Mouse (Mus musculus): ENCODE measurements around the gene Glmp. TPM values are rescaled to one million over a fixed set of nuclear protein-coding genes. Genes with fewer than 3 reads are reported as not detected.
"Not testable (repeated sequence)": the region's sequence is repeated elsewhere in the genome, so short reads cannot be mapped to it uniquely, and the experiment has no call there.

The Glmp gene
- total RNA-seq, 2 experiments from 2014 or later = 144 to 149 TPM

DNA sequence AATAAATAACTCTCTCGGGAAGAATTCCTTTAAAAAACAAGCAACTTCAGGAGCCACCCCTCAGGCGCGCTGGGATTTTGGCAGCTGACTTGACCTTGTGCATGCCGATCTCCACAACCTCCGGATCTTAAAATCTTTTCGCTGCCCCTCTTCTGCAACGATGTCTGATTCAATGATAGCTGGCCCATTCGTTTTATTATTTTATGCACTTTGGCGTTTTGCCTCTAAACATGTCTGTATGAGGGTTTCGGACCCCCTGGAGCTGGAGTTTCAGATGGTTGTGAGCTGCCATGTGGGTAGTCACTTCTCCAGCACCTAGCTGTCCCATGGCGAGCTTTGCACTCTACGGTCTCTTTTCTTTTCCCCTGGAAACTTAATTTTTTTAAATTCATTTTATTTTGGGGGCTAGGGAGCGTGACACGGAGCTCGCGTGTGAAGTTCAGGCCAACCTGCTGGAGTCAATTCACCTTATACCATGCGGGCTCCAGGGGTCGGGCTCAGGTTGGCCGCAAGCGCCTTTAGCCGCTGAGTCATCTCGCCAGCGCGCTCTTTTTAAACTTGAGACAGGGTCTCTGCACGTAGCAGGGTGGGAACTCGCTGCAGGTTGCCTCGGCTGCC, 10.7 kb downstream of the Glmp start:
- peak; percentile 60 for DNase-seq

DNA sequence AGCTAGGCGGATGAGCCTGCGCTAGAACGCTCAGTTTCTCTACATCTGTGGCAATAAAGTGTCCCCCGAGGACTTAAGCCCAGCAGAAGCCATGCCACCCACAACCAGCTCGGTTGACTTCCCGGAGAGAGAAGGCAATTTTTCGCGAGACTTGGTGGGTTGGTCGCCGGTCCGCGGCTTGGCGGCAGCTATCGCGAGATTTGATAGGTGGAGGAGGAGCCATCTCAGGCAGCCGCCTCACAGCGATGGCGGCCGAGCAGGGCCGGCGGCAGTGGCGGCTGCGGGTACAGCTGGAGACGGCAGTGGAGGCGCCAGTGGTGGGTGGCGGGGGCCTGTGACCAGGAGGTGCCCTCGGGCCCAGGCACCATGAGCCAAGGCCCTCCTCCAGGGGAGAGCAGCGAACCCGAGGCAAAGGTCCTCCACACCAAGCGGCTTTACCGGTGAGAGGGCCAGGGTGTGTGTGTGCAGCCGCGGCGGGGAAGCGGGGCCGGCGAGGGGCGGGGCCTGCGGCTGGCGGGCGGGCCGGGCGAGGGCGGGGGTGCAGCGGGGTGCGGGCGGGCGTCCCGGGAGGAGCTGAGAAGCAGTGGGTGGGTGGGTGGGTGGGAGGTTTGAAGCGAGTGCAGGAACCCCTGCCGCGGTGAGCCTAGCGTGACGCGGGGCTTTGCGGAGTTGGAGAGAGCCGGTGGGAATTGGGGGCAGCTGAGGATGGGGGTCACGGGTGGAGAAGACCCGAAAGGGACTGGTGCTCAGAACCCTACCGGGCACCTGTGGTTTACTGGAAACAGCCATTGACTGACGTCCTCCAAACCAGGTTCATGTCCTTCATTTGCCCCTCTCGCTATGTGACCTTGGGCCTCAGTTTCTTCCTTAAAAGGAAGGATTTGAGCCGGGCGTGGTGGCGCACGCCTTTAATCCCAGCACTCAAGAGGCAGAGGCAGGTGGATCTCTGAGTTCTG, 11.5 kb downstream of the Glmp start, which contains the start of the genes Tmem79 and Smg5:
Tmem79 (minus strand) TSS at position 91 of the 956 bp plus-strand sequence.
Smg5 (plus strand) TSS at position 203 of the 956 bp plus-strand sequence.
- DNase-seq = peak; percentile 96

DNA sequence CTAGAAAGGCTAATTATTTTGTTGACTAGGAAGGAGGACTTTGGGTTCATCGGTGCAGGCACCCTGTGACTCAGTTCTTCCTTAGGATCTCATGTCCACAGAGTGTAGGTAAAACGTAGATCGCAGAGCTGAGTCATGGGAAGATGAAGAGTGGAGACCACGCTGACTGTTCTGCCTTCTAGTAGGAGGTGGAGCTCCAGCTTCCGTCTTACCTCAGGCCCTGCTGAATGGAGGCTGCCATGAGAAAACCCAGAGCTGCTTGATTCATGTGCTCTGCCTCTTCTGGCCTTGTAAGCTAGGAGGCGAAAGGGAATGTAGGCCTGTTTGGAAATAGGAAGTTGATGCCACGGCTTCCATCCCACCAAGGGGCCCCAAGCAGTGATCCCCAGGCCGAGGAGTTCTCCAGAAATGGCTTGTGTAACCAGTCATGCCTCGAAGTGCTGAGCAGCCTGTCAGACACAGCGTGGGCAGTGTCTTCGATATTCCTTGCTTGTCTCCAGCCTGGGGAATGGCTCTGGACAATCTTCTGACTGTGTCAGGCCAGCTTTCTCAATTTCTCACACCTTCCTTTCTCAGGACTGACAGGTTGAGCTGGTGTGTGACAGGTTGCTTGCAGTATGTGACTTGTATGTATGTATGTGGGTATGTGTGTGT, 12.7 kb downstream of the Glmp start:
- no peak for DNase-seq

DNA sequence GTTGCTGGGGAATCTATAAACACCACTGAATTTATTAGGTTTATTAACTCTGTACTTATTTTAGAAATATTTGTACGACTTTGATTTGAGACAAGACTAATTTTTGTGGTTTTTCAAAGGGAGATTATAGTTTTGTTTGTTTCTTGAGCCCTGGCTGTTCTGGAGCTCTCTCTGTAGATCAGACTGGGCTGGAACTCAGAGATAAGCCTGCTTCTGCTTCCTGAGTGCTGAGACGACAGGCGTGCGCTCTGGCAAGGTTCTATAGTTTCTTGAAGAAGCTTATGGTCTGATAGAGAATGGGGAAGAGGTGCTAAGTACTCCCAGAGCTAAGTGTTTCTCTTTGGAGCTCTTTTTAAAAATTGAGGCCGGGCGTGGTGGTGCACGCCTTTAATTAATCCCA, 13.5 kb downstream of the Glmp start:
- DNase-seq = no peak

DNA sequence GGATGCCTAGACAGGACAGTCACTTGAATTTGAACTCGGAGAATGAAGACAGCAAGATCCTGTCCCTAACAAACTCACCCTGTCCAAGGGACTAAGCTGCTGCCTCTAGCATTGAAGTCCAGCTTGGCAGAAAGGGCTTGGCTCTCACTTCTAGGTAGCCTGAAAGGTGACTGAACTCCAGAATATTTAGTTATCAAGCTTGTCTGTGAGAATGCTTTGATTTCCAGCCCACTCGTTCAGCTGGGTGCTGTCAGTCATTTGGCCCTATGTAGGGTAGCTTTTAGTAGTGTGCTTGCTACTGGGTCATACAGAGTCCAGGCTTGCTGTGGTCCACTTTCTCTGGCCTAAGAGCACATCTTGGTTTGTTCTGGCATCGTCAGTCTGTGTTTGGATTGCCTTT, 14.2 kb downstream of the Glmp start:
- DNase-seq = no peak

DNA sequence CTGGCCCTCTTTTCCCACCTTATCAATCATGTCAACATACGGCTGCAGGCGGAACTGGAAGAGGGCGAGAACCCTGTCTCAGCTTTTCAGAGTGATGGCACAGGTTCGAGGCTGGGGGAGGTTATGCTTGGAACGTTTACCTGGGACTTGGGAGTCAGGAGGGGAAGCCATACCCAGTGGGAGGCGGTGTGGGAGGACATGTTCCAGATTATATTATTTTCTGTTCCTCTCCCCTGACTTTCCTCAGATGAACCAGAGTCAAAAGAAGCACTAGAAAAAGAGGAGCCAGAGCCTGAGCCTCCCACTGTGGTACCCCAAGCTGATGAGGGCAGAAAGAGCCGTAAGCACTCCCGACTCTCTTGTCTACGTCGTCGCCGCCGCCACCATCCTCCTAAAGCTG, 25.9 kb downstream of the Glmp start:
- no peak for DNase-seq

DNA sequence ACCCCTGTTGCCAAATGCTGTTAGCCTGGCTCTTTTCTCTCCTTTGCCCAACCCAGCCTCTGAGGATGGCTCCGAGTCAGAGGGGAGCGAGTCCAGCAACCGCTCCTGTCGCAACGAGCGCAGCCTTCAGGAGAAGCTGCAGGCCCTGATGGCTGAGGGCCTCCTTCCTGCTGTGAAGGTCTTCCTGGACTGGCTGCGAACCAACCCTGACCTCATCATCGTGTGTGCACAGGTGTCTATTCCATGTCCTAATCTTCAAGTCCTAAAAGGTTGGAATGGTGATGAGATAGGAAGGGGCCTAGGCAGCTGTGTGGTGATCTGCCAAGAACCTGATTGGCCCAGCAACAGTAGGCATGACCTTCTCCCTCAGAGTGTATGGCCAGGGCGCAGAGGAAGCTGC, 28.1 kb downstream of the Glmp start:
- no peak for DNase-seq

DNA sequence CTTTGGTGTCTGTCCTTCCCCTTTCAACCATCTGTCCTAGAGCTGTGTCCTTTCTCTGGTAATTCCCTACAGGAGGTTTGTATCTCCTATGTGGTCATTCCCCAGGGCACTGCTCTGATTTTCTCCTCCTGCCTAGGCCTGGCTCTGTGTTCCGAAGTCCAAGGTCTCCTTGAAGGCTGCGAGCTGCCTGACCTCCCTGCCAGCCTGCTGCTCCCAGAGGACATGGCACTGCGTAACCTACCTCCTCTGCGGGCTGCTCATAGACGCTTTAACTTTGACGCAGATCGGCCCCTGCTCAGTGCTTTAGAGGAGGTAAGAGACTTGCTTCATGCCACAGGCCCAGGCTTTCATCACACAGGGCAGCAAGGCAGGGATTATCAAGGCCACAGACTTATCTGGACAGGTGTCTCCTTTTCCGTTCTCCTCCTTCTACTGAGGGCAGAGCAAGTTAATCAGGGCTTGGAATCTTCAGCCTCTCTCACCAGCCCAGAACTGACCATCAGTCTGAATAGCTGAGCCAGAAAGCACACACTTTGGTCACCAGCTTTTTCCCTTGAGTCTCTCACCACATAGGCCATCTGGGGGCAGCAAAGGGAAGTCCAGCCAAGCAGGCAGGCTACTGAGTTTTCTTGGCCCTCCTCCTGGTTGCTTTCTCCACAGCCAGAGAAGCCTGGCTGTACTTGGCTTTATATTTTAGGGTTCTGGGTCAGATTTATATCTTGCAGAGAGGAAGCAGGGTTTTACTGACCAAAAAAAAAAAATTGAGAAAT, 29.8 kb downstream of the Glmp start:
- peak; percentile 79 for DNase-seq

DNA sequence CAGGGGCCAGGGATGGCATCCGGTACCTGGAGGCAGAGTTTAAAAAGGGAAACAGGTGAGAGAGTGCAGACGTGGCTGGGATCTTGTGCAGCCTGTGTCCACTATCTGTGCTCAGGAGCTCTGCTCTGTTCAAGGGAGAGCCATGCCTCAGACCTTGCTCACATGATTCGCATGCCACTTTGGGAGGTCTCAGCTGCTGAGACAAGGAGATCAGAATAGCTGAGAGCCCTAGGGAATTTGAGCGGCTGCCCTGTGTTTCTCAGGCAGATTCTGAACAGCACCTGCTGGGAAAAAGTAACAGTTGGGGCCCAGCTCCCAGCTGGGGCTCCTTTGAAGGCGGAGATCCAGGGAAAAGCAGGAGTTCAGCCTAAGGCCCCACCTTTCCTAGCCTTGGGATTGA, 34.8 kb downstream of the Glmp start:
- DNase-seq = no peak

DNA sequence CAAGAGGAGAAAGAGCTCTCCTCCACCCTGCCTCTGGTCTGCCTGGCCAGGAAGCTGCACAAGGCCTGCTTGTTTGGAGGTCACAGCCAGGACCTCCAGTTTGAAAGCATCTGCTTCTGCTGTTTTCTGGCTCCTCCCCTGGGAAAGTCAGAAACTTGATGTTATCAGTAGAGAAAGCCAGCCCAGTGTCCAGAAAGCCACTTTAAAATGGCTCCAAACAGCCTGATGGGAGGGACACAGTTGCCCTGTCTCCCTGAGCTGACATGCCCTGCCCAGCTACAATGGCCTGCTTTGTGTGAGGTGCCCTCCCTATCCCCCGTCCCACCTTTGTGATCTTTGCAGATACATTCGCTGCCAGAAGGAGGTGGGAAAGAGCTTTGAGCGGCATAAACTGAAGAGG, 35.2 kb downstream of the Glmp start:
- DNase-seq = no peak

DNA sequence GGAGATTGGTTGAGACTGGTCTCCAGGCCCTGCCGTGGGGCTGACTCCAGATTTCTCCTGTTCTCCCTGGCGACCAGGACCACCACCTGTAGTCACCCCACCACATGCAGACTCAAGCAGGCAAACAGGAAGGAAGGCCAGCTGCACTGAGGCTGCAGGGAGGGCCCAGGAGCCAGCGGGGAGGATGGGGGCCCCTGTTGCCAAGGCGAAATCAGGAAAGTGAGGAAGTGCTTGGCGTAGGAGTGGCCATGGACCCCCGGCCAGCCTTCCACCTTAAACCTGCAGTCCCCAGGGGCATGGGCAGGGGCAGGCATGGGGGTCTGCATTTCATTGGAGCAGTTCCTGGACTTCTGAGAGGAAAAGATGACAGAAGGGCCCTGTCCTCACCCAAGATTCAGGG, 36.3 kb downstream of the Glmp start:
- DNase-seq = no peak

DNA sequence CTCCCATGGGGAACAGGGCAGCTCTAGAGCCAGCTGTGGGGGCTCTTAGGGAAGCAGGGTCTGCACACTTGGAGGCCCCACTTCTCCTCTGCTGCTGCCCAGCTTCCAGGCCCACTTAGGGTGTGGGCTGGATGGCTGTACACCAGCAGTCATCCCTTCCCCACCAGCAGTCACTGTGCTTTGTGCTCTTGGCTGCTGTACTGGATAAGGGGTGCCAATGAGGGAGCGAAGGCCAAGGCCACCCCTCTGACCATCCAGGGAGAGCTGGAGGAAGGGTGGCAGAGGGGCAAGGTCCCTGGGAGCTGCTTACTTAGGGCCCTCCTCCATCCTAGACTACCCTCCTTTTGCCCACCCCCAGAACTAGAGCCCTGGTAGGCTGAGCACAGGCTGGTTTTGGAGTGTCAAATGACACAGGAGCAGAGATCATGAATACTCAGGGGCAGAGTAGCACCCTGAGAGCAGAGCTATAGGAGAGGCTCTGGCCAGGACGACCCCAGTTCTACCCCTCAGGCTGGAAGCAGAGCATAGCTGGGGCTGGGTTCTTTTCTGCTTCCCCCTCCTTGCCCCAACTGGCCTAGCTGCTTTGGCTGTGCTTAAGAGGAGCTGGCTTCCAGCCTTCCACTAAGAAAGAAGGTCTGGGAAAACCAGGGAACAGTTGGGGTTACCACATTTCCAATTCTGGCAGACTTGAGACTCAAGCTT, 36.9 kb downstream of the Glmp start:
- no peak for DNase-seq

DNA sequence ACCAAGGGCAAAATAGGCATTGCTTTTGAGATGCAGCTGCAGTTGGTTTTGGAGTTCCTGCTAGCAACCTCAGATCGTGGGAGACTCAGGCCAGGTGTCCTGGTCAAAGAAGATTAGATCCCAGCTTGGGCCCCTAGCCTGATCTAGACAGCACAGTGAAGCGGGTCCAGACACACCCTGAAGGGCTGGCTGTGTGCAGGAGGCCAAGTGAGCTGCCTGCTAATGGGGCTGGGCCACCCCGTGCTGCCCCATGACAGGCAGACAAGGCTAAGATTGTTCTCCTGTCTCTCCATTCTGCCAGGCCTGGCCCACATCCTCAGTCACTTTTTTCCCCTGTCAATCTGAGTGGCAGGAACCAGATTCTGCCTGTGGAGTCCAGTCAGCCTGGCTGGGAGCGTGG, 38.9 kb downstream of the Glmp start:
- DNase-seq = no peak

DNA sequence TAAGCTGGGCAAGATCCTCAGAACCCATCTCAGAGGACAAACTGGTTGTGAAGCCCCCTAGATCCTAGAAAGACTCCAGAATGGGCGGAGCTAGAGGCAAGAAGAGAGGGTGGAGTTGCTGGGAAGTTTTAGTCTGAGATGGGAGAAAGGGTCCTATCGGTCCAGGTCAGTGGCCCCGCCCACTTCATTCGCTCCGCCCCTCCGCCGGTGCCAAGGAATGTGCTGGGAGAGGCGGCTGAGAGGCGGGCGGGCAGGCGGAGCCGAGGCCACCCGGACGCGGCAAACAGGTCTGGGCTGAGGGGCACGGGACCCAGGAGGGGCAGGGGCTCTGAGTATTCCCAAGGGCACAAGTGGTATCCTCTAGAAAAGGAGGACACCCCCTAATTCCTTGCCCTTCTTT, 39.5 kb downstream of the Glmp start, which contains the start of gene Paqr6:
Paqr6 (plus strand) TSS at position 248 of the 400 bp plus-strand sequence.
- DNase-seq = peak; percentile 82

DNA sequence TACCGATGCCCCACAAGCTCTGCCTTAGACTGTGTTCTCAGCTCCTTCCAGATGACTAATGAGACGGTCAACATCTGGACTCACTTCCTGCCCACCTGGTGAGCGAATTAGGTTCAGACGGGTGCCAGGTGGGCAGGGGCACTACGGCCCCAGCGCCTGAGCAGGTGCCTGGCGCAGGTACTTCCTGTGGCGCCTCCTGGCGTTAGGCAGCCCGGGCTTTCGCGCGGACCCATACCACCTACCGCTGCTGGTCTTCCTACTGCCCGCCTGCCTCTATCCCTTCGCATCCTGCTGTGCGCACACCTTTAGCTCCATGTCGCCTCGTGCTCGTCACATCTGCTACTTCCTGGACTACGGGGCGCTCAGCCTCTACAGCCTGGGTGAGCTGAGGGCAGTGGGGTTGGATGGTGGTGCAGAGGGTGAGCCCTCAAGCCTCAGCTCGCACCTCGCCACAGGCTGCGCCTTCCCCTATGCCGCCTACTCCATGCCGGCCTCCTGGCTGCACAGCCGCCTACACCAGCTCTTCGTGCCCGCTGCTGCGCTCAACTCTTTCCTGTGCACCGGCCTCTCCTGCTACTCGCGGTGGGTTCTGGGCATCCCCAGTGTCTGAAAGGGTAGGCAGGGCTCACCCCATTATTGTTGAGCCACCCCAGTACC, 41.0 kb downstream of the Glmp start:
- DNase-seq = no peak

DNA sequence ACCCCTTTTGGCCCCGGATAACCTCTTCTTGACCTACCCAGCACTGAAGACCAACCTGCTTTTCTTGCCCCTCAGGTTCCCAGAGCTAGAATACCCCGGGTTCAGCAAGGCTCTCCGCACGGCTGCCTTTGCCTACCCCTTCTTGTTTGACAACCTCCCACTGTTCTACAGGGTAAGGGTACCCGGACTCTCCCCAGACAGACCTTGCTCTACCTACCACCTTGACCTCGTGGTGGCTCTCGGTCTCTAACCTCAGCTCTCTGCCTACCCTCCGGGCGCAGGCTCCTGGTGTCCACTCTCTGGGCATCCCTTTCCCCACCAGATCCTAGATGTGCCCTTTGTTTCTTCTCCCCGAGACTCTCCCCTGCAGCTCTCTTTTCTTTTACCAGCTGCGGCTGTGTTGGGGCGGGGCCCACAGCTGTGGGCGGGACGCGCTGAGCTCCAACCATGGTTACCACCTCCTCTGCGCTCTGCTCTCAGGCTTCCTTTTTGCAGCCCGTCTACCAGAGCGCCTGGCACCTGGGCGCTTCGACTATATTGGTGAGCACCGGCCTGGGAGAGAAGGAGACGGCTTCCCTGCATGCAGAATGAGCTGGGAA, 42.1 kb downstream of the Glmp start:
- DNase-seq = peak; percentile 71

DNA sequence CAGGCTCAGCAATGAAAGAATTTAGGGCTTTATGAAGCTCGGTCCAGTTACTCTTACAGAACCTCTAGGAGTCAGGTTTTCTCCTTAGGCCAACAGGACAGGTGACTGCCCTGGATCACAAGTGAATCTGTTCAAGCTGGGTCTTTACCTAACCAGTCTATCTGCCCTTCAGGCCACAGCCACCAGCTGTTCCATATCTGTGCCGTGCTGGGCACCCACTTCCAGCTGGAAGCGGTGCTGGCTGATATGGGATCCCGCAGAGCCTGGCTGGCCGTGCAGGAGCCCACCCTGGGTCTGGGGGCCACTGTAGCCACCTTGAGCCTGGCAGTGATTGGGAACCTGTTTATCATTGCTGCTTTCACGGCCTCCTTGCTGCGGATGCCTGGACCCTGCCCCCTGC, 42.7 kb downstream of the Glmp start:
- DNase-seq = not testable (repeated sequence)

DNA sequence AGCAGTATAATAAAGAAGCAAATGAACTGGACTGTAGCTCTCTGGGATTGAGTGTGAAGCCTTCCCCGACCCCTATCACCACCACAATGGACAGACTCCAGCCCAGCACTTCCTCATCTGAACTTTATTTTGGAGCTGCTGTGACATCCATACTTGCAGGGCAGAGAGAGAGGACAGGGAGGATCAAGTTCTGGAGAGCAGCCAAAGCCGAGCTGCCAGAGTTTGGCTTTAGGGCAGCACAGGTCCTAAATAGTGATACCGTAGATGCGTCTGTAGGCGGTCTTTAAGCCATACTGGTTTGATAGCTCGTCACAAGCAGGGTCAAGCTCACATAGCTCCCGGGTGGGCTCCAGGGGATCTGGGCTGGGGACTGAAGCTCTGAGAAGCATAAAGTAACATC, 43.7 kb downstream of the Glmp start:
- not testable (repeated sequence) for DNase-seq

DNA sequence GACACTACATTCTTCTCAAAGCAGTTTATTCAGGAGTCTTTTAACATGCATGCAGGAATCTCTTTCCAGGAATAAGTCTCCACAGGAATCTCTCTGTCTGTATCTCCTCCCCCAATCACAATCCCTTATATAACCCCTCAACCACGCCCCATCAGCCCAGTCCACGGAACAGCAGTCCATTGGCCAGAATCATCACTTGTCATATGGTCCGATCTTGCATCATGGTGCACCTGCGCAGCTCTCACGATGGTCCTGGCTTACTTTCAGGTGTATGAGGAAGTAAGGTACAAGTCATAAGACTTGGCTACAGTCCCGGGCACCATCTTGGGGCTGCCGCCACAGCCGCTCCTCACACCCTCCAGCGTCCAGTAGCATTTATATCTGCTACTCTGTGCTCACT, 47.8 kb downstream of the Glmp start, which contains the start of gene Bglap3:
Bglap3 (minus strand) TSS at position 101 of the 400 bp plus-strand sequence.
- DNase-seq = not testable (repeated sequence)

All from adrenal gland, postnatal 10 days (tissue).